Mouse (Mus musculus) embryonic facial prominence, embryonic 10.5 days (tissue): ENCODE data around the gene Rbx1. TPM values are rescaled to one million over a fixed set of nuclear protein-coding genes. Genes with fewer than 3 reads are reported as not detected.
"Not testable (repeated sequence)": the region's sequence is repeated elsewhere in the genome, so short reads cannot be mapped to it uniquely, and the experiment has no call there.

Experiments used
- DNase-seq: peaks from one replicate; pipeline ENCODE4 v3.0.0-alpha.2; 2017; ENCODE audit warnings: low spot score
- H3K27ac ChIP-seq: fragments of 300-500 bp; sonication (generic); replicated peaks from 2 replicates; pipeline ENCODE4 v1.5.1; 2016; ENCODE audit warnings: mild to moderate bottlenecking
- H3K27me3 ChIP-seq: fragments of 300-500 bp; sonication (generic); replicated peaks from 2 replicates; pipeline ENCODE4 v1.6.1; 2016; ENCODE audit warnings: low read depth, mild to moderate bottlenecking; ENCODE audit not compliant: poor library complexity, severe bottlenecking
- H3K36me3 ChIP-seq: fragments of 300-500 bp; sonication (generic); replicated peaks from 2 replicates; pipeline ENCODE4 v1.6.1; 2016; ENCODE audit warnings: mild to moderate bottlenecking, moderate library complexity
- H3K4me1 ChIP-seq: fragments of 300-500 bp; sonication (generic); 2 replicates; pipeline ENCODE4 v1.6.1; 2016
- H3K4me3 ChIP-seq: fragments of 300-500 bp; sonication (generic); 2 replicates; pipeline ENCODE4 v1.5.1; 2016; ENCODE audit warnings: mild to moderate bottlenecking, moderate library complexity
- H3K9me3 ChIP-seq: fragments of 300-500 bp; sonication (generic); 2 replicates; pipeline ENCODE4 v1.6.1; 2016; ENCODE audit warnings: mild to moderate bottlenecking
- WGBS: fragments of 180-500 bp; shearing (Covaris S2); methylation state at CpG from one replicate; pipeline ENCODE4 v1.1.7; 2016; 5-methylcytosine and 5-hydroxymethylcytosine counted together
- polyA plus RNA-seq: library from polyadenylated mRNA; unstranded; fragments of >200 nt; fragmentation: Nextera tagmentation; extraction: Ambion mirVana; gene quantifications from 2 replicates; pipeline ENCODE4 v1.2.1, GENCODE M21; 2016

Gene Rbx1
- polyA plus RNA-seq, result 622 and 633 TPM in 2 replicates

GRCm38 (mm10) chr15:81465901-81466737 is at the start of gene Rbx1:
Rbx1 (plus strand) TSS chr15:81466296.
- Histone ChIP-seq H3K4me3 (peak within 1 kb of the TSS; percentile 79), H3K27me3 (no peaks in the 10 kb centered on the region), H3K4me1 (peaks cover 20% of the 10 kb centered on the region), H3K36me3 (peaks cover 43% of the 10 kb centered on the region), H3K9me3 (peaks cover 8% of the 10 kb centered on the region; the same call in 1 of the 2 replicates), H3K27ac (peak within 1 kb of the TSS; percentile 93)
- DNase-seq, result peak; percentile 99
- WGBS, result under 1% methylated on average over 61 of the region's 62 CpGs

- Histone ChIP-seq H3K4me3 (peak overlapping the region; percentile 44), H3K36me3 (peaks cover 11% of the 10 kb centered on the region), H3K4me1 (peaks cover 13% of the 10 kb centered on the region), H3K27ac (peak overlapping the region; percentile 68)
- H3K9me3 ChIP-seq, H3K27me3 ChIP-seq: not testable (repeated sequence)
- 10% methylated on average over 22 of the region's 22 CpGs for WGBS
- DNase-seq, result peak; percentile 86
These were observed 49.3 kb upstream of the Rbx1 start for GRCm38 (mm10) chr15:81416763-81417310.

GRCm38 (mm10) chr15:81418065-81418464 is 48.0 kb upstream of the Rbx1 start:
- no peak for DNase-seq
- Histone ChIP-seq H3K27ac (no peak overlapping the region), H3K27me3 (no peaks in the 10 kb centered on the region), H3K4me3 (no peak overlapping the region), H3K36me3 (peaks cover 11% of the 10 kb centered on the region), H3K4me1 (peaks cover 13% of the 10 kb centered on the region), H3K9me3 (no peaks in the 10 kb centered on the region)
- 91% methylated on average over 4 of the region's 4 CpGs for WGBS

GRCm38 (mm10) chr15:81421454-81421853 is 44.6 kb upstream of the Rbx1 start:
- Histone ChIP-seq H3K4me3 (no peak overlapping the region), H3K4me1 (peaks cover 10% of the 10 kb centered on the region), H3K27ac (no peak overlapping the region), H3K27me3 (no peaks in the 10 kb centered on the region), H3K36me3 (peaks cover 16% of the 10 kb centered on the region), H3K9me3 (no peaks in the 10 kb centered on the region)
- DNase-seq, result no peak
- WGBS, result 88% methylated on average over 1 of the region's 1 CpGs

GRCm38 (mm10) chr15:81422156-81422681 is 43.9 kb upstream of the Rbx1 start:
- Histone ChIP-seq H3K9me3 (no peaks in the 10 kb centered on the region), H3K4me1 (0 out of 2 replicates have a peak, but pooled peaks cover 4% of the 10 kb centered on the region), H3K36me3 (peaks cover 18% of the 10 kb centered on the region), H3K4me3 (no peak overlapping the region), H3K27me3 (no peaks in the 10 kb centered on the region), H3K27ac (no peak overlapping the region)
- WGBS, result 87% methylated on average over 7 of the region's 7 CpGs
- no peak for DNase-seq

GRCm38 (mm10) chr15:81425311-81425710 is 40.8 kb upstream of the Rbx1 start:
- 85% methylated on average over 3 of the region's 3 CpGs for WGBS
- Histone ChIP-seq H3K27ac (no peak overlapping the region), H3K4me1 (no peaks in the 10 kb centered on the region), H3K9me3 (no peaks in the 10 kb centered on the region), H3K4me3 (no peak overlapping the region), H3K27me3 (no peaks in the 10 kb centered on the region), H3K36me3 (peaks cover 28% of the 10 kb centered on the region)
- DNase-seq, result no peak

- no peaks in the 10 kb centered on the region for H3K4me1 ChIP-seq
- H3K27me3 ChIP-seq, result no peaks in the 10 kb centered on the region
- peaks cover 49% of the 10 kb centered on the region for H3K36me3 ChIP-seq
- 94% methylated on average over 2 of the region's 2 CpGs for WGBS
- DNase-seq, result no peak
- no peak overlapping the region for H3K27ac ChIP-seq
- H3K9me3 ChIP-seq, result no peaks in the 10 kb centered on the region
- H3K4me3 ChIP-seq, result no peak overlapping the region
These were observed 38.1 kb upstream of the Rbx1 start for GRCm38 (mm10) chr15:81427947-81428346.

GRCm38 (mm10) chr15:81431195-81431594 is 34.9 kb upstream of the Rbx1 start:
- 95% methylated on average over 1 of the region's 1 CpGs for WGBS

GRCm38 (mm10) chr15:81438345-81438744 is 27.8 kb upstream of the Rbx1 start:
- Histone ChIP-seq H3K4me3 (no peak overlapping the region), H3K27me3 (no peaks in the 10 kb centered on the region), H3K36me3 (peaks cover 43% of the 10 kb centered on the region), H3K27ac (no peak overlapping the region), H3K4me1 (no peaks in the 10 kb centered on the region), H3K9me3 (no peaks in the 10 kb centered on the region)
- no peak for DNase-seq
- WGBS, result 98% methylated on average over 1 of the region's 1 CpGs

More at GRCm38 (mm10) chr15:81431195-81431594, 34.9 kb upstream of the Rbx1 start:
- Histone ChIP-seq H3K36me3 (peaks cover 52% of the 10 kb centered on the region), H3K9me3 (no peaks in the 10 kb centered on the region), H3K4me1 (no peaks in the 10 kb centered on the region), H3K27me3 (no peaks in the 10 kb centered on the region), H3K27ac (no peak overlapping the region), H3K4me3 (no peak overlapping the region)
- no peak for DNase-seq

GRCm38 (mm10) chr15:81439236-81439635 is 26.9 kb upstream of the Rbx1 start:
- no peaks in the 10 kb centered on the region for H3K4me1 ChIP-seq
- H3K27ac ChIP-seq, result no peak overlapping the region
- peaks cover 51% of the 10 kb centered on the region for H3K36me3 ChIP-seq
- H3K4me3 ChIP-seq, result no peak overlapping the region
- no peak for DNase-seq
- H3K9me3 ChIP-seq, result no peaks in the 10 kb centered on the region
- H3K27me3 ChIP-seq, result no peaks in the 10 kb centered on the region

- WGBS, result 61% methylated on average over 3 of the region's 3 CpGs
- DNase-seq, result peak; percentile 37
- peaks cover 77% of the 10 kb centered on the region for H3K36me3 ChIP-seq
These were observed 17.6 kb upstream of the Rbx1 start for GRCm38 (mm10) chr15:81448463-81448862.

GRCm38 (mm10) chr15:81461523-81461922 is 4.6 kb upstream of the Rbx1 start:
- Histone ChIP-seq H3K27ac (no peak overlapping the region), H3K36me3 (peaks cover 28% of the 10 kb centered on the region), H3K4me3 (no peak overlapping the region), H3K27me3 (no peaks in the 10 kb centered on the region), H3K4me1 (peaks cover 10% of the 10 kb centered on the region), H3K9me3 (peaks cover 8% of the 10 kb centered on the region; the same call in 1 of the 2 replicates)
- DNase-seq, result no peak
- 84% methylated on average over 7 of the region's 7 CpGs for WGBS

More at GRCm38 (mm10) chr15:81448463-81448862, 17.6 kb upstream of the Rbx1 start:
- Histone ChIP-seq H3K9me3 (no peaks in the 10 kb centered on the region), H3K4me3 (no peak overlapping the region; the same call in 1 of the 2 replicates), H3K4me1 (no peaks in the 10 kb centered on the region), H3K27ac (no peak overlapping the region), H3K27me3 (no peaks in the 10 kb centered on the region)
